Mouse (Mus musculus): ENCODE measurements around the gene Gm26661.
A peak's percentile ranks its signal among the peaks of the same experiment; 100 is the strongest.

- TF ChIP-seq CTCF (IDR thresholded peaks at IDR 0.05; ENCODE audit: low read depth), result peak; percentile 98
- no peak for TF ChIP-seq EP300 (IDR thresholded peaks at IDR 0.05; ENCODE audit: low read depth)
Measured at GRCm38 (mm10) chr14:7817770-7818462, 26.5 kb downstream of the Gm26661 start, which contains the start of gene Flnb.
